Mouse (Mus musculus) adrenal gland (tissue): ENCODE measurements around the gene Med6.

ENCODE experiments used
- intact Hi-C: fragments of 180-260 bp; cut with DNase I; formaldehyde crosslinking; loops from one replicate; pipeline ENCODE4 v1.15.1; 2025
- long read RNA-seq, 2 experiments: library from polyadenylated mRNA; unstranded; transcript quantifications; one replicate each; pipeline ENCODE4 v2.0.0; 2020; ENCODE audit warnings: borderline replicate concordance in 1 of 2; ENCODE audit not compliant: insufficient replicate concordance in 1 of 2

Gene Med6
- long read RNA-seq, experiment 1, transcript Med6-204 (8 exons, 1,059 nt), result major isoform, 10 of 13 reads
- long read RNA-seq, experiment 1, partial matches to known transcripts, result 2 of 13 reads
- long read RNA-seq, experiment 1, other reads (novel, unspliced or antisense), result 1 of 13 reads
- long read RNA-seq, experiment 2, transcript Med6-204 (8 exons, 1,059 nt), result major isoform, 23 of 35 reads
- long read RNA-seq, experiment 2, partial matches to known transcripts, result 7 of 35 reads
- long read RNA-seq, experiment 2, other reads (novel, unspliced or antisense), result 3 of 35 reads

GRCm38 (mm10) chr12:81594902-81595671 lies at the start of gene Med6:
Gene Med6 (minus strand): TSS chr12:81595008.
- intact Hi-C loops, result loop anchor here (5.0 to 10.0 kb wide), 2 partner anchors 63 to 110 kb away; partner anchors contain the start of genes Cox16, Gm20498 and Synj2bp

GRCm38 (mm10) chr12:81642361-81643082 lies 47.7 kb upstream of the Med6 start:
- intact Hi-C loops, result no loop called here

GRCm38 (mm10) chr12:81640656-81641055 lies 45.8 kb upstream of the Med6 start:
- intact Hi-C loops, result no loop called here

DNA sequence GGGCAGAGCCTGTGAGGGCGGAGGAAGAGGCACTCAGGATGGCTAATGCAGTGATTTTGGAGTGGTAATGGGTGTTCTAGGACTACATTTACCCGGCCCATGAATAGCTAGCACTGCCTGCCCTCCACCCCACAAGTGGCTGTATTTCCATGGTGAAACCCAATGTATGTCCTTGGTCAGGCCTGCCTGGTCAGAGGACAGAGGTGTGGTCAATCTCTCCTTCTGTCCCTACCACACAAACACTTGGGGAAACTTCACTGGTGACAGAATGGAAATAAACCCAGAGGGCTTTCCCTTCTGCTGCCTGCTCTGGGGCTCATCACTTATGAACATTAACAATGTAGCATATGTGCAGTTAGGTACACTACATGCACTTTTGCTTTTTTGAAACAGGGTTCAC lies 38.4 kb upstream of the Med6 start:
- intact Hi-C loops, result no loop called here

GRCm38 (mm10) chr12:81631661-81632401 lies 37.0 kb upstream of the Med6 start:
- intact Hi-C loops, result no loop called here

DNA sequence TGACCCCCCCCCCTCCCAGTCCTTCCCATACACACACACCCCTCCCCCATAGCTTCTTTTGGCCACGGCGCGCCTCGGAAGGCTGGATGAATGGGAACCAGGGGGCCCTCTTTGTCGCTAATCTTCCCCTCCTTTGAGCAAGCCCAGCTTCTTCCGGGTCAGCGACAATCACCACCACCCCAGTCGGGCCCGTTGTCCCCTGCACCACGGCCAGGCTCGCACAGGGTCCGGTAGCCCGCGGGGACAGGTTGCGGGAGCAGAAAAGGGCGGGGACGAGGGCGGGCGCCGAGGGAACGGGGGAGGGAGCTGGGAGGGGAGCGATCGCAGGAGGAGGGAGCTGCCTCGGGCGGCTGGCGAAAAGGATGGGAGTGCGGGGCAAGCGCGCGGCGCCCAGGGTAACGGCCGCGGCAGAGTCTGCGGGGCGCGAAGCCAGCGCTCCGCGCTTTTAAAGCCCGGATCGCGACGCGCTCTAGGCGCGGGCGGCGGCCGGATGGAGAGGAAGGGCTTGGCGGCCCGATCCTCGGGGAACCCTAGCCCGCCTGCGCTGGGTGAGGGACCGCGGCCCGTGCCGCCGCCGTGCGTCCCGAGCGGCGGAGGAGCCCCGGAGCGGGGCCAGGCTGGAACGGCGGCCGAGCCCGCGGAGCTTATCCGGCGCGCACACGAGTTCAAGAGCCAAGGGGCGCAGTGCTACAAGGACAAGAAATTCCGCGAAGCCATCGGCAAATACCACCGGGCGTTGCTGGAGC lies 36.3 kb upstream of the Med6 start, which contains the start of gene Ttc9:
Gene Ttc9, plus strand, starts transcription at position 335 of the 746 bp plus-strand sequence.
- intact Hi-C loops, result no loop called here

GRCm38 (mm10) chr12:81630520-81630914 lies 35.7 kb upstream of the Med6 start:
- intact Hi-C loops, result no loop called here

DNA sequence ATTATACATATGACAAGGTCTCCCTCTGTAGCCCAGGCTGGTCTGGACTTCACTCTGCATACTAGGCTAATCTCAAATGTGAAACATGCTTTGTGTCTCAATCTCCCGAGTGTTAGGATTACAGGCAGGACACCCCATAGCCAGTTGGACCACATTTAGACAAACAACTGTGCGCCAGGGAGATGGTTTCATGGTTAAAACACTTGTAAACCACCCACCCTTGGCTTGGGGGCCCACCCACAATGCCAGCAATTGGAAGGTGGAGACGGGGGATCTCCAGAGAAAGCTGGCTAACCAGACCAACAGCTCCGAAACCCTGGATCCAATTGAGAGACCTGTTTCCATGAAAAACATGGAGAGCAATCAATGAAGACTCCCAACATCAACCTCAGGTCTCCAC lies 33.3 kb upstream of the Med6 start:
- intact Hi-C loops, result no loop called here

DNA sequence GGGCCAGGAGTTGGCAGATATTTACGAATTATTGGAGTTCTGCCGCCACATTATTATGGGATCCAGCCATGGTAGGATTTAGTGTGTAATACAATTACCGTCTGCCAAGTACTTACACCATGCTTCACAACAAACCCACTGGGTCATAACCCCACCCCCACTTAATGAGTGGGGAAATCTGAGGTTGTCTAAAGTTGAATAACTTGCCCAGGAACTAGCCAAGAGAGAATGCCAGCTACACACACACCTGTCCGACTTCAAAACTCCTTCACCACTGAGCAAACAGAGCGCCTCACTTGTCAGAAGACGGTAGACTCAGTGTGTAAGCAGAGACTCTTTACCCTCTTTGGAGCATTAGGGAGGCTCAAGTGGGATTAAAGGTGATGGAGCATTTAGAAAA lies 32.6 kb upstream of the Med6 start:
- intact Hi-C loops, result no loop called here

- intact Hi-C loops, result no loop called here
Observed at GRCm38 (mm10) chr12:81626226-81626861, 31.5 kb upstream of the Med6 start.

DNA sequence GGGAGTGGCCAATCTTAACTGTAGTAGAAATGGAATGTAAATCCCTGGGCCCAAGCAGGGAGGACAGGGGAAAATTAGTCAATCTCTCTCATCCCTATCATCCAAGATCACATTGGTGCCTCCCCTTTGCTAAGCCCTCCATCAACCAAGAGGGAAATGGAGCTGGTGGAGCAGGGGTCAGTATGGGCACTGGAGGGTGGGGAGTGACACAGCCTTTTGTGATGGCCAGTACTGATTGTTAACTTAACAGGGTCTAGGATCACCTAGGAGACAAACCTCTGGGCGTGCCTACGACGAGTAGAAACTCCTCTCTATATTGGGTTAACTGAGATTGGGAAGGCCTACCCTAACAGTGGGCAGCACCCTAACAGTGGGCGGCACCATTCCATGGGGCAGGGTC lies 28.6 kb upstream of the Med6 start:
- intact Hi-C loops, result no loop called here

DNA sequence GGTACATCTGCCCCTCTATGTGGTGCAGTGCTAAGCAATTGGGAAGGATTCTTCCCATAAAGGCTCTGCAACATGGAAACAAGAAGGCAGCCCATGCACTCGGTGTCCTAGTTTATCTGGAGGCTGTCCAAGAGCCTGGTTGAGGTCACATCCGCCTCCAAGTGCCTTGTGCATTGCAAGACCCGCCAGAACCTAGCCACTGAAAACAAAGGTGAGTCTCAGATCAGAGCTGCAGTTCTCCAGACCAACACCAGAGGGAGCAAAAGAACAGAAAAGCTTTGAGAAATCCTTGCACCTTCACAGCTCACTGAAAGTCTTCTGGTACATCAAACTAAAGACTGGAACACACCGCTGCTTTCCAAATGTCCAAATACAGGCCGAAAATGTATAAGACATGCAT lies 24.5 kb upstream of the Med6 start:
- intact Hi-C loops, result loop anchor here (5.0 kb wide), 1 partner anchor 83 kb away; no protein-coding TSS in a partner anchor

- intact Hi-C loops, result loop anchor here (5.0 kb wide), 1 partner anchor 85 kb away; no protein-coding TSS in a partner anchor
Observed at GRCm38 (mm10) chr12:81616980-81617379, 22.2 kb upstream of the Med6 start.

DNA sequence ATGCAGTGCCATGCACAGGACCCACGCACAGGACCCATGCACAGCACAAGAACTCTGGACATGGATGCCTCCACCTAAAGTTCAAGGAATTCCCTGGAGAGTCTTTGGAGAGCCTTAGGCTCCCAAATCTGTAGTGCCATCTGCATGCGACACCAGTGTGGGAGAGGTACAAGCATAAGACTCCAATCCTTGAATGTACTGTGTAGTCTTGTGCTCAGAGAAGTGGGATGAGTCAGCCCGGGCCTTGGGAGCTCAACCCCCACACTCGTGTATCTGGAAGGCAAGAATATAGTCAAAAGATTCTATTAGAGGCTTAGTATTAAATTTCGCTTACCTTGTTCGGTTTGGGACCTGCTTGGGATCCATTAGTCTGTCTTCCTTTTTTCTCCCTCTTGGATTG lies 21.0 kb upstream of the Med6 start:
- intact Hi-C loops, result loop anchor here (5.0 kb wide), 1 partner anchor 86 kb away; no protein-coding TSS in a partner anchor

- intact Hi-C loops, result no loop called here
Observed at GRCm38 (mm10) chr12:81609445-81609844, 14.6 kb upstream of the Med6 start.

- intact Hi-C loops, result no loop called here
Observed at GRCm38 (mm10) chr12:81604995-81605784, 10.4 kb upstream of the Med6 start.

DNA sequence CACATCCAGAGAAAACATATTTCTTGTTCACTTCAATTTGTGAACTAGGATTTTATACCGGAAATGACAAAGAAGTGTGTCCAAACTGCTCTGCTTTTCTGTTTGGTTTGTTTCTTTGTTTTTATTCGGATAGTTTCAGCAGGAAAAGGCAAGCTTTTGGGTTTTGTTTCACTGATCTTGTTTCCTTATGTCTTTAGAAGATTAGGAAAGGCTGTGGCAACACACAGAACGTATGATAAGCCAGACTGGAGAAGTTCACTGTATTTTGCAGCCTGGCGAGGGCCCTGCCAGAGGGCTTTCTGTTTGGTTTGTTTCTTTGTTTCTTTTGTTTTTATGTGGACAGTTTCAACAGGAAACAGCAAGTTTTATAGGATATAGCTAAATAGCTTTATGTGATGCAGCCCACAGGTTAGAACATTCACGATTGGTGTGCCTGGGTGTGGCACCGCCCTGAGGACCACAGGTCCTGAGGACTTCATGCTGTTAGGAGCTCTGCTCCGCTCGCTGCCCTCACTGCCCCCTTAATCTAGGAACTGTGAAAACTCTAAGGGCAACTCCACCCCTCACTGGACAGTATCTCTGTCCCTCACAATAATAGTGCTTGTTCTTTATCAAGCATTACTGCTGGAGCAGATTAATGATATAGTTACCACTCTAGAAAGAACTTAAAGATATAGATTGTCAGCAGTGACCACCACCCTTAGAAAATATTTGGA lies 1.9 kb upstream of the Med6 start:
- intact Hi-C loops, result loop anchor here (10.0 kb wide), 1 partner anchor 112 kb away; the partner anchor contains the start of gene Cox16

DNA sequence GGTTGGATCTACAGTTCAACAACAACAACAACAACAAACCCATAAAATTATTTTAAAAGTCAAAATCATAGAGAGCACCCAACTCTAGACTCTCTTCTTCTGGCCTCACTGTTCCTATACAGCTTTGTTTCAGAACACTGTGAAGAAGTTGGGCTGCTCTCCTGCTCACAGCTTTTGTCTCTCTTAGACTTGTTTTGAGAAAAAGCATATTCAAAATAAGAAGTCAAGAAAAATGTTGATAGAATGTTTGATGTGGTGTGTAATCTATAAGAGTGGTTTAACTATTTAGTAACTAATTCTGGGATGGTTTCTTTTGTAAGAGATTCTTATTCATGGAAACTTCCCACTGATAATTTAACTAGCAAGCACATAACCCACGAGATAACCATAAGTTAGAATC lies 26.4 kb downstream of the Med6 start, which contains the start of gene Adam21:
Gene Adam21, minus strand, starts transcription at position 101 of the 400 bp plus-strand sequence.
- intact Hi-C loops, result no loop called here
